Mouse (Mus musculus): ENCODE results near the gene Mrpl9.

Mrpl9 gene

DNA sequence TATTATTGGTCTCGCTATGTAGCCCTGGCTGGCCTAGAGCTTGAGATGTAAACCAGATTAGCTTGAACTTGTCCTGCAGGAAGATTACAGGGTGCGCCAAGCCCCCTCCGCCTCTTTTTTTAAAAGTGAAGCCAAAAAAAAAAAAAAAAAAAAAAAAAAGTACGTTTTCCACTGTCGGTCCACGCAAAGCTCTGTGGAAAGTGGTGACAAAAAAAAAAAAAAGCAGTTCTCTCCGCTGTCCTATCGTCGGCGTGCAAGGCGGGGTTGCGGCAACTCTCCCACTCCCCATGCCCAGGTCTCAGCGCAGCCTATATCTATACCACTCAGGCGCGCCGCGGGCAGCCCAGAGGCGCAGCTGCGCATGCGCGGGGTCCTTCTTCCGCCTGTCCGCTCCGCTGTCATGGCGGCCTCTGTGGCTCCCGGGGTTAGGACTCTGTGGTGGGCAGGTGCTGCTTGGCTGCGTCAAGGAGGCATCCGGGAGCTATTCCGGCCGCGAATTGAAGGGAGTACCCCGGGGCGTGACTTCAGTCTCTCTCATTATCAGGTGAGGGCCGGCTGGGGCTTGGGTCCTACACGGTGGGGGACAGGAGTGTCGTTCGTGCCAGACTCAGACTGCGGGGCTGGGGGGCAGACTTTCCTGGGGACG is at the start of gene Mrpl9:
Mrpl9 (plus strand) TSS at position 368 of the 646 bp plus-strand sequence.
- peak; percentile 91 to 94 for DNase-seq

DNA sequence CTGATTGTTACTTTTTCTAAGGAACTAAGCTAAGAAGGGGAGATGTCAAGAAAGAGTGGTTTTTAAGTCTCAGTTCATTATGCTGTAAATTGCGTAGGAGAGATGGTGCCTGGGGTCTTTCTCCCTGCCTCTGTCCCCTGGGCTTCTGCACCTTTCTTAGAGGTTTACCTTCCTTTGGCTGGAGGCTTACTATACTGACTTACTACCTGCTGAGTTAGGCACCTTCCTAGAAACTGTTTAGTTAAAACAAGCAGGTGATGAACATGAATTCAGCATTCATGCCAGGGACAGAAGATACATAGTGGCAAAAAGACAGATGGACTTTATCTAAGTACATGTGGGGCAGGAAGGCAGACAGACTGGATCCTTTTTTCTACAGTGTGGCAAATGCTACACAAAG is 46.8 kb upstream of the Mrpl9 start:
- DNase-seq = no peak

DNA sequence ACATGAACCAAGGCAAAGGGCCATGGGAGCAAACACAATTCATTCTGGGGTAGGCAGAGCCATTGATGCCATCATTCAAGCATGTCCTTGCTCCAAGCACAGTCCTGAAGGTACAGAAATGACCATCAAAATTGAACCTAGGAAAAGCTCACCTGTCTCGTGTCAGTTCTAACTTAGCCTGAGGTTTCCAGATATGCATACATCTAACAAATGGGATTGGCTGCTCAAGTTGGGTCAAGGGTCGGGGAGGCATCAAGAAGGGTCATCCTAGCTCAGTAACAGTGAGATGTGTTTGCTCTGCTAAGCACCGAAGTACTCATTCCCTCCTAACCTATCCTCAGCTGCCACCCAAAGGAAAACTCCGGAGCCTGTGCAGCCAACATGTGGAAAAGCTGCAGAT is 46.3 kb upstream of the Mrpl9 start:
- DNase-seq = no peak

DNA sequence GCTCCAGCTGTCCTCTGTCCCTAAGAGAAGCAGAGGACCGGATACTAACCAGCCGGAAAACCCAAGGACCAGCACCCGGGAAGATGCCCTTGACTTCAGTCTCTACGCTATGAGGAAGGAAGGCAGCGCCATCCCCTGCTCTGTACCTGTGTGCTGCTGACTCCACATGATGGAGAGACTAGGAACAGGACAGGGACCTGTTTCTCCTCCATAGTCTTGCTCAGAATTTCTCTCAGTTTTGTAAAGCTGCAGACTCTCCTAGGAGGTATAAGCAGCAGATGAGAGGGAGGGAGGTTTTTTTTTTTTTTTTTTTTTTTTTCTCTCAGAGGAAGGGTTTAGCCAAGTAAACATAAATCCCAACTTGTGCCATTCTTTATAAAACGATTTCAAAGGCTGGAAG is 44.9 kb upstream of the Mrpl9 start, which contains the start of gene Lingo4:
Lingo4 (plus strand) TSS at position 301 of the 400 bp plus-strand sequence.
- no peak for DNase-seq

DNA sequence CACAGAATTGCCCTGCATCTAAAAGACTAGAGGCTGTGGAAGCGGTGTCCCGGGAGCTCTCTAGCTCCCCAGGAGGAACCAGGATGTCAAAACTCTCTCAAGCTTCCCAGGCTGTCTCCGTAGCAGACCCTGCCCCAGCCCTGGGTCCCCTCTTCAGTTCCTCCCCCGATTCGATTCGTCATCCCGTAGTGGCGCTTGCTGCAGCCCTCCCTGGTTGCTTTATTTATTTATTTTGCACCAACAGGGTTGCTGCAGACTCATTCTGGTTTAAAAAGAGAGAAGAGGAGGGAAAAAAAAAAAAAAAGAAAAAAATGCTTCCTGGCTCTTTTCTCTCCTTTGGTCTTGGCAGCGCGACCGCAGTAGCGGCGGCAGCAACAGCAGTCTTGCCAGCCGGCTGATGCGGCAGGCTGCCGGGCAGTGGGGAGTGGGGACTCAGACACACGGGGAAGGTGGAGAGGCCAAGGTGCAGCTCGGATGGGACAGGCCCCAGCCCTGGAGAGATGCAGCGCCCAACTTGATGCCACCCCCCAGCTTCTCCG is 44.1 kb upstream of the Mrpl9 start:
- no peak for DNase-seq

DNA sequence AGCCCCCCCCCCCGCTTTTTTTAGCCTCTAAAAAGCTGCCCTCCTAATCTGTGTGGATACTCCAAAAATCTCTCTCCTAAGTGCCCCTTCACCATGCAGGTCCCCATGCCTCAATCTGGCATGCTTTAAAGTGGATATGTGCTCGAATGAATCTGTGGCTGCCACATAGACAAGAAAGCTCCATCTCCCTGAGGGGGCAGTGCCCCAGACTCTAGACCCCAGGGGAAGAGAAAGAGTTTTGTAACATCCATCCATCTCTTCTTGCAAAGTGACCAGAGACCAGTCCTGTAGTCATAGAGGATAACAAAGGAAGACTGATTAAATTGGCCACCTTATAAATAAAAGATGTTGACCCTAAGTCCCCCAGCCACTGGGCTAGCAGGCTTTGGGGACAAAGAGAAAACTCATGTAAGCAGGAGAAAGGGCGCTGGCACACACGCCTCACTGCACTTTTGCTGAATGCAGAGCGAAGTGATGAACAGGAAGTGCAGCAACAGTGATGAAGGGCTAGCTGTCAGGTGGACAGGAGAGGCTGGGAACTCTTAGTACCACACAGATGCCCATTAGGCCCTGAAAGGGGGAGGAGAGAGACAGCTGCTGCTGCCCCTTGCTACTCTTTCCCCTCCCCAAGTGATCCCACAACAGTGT is 43.3 kb upstream of the Mrpl9 start:
- no peak for DNase-seq

DNA sequence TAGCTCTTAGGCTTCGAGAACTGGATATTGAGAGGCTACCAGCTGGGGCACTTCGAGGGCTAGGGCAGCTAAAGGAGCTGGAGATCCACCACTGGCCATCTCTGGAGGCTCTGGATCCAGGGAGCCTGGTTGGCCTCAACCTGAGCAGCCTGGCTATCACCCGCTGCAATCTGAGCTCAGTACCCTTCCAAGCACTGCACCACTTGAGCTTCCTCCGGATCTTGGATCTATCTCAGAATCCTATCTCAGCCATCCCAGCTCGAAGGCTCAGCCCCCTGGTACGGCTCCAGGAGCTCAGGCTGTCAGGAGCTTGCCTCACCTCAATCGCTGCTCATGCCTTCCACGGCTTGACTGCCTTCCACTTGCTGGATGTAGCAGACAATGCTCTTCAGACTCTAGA is 40.7 kb upstream of the Mrpl9 start:
- no peak for DNase-seq

DNA sequence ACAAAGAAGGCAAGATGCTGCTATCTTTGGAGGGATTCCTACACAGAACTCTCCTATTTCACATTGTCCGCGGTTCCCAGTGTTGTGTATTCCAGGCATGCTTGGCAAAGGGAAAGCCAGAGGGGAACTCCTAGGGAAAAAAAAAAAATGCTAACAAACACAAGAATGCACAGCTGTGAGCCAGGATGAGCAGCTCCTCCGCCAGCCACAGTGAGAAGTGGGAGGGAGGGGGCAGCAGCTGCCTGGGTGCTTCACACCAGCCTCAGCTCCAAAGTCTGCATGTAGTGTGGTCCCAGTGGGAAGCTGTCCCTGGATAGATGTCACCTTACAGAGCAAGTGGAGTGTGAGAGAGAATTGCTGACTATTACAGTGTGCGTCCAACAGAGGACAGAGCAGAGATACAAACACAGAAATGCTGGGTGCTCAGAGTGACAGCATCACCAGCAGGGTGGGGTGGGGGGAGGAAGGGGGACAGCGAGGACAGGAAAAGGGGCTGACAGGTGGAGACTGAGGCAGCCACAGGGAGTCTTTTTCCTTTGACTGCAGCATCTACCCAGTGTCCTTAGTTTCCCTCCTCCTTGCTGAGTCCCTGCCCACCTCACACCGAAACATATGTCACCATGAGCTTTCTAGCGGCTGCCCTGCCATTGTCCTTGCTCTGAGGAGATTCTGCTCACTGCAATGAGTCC is 38.6 kb upstream of the Mrpl9 start:
- no peak for DNase-seq

DNA sequence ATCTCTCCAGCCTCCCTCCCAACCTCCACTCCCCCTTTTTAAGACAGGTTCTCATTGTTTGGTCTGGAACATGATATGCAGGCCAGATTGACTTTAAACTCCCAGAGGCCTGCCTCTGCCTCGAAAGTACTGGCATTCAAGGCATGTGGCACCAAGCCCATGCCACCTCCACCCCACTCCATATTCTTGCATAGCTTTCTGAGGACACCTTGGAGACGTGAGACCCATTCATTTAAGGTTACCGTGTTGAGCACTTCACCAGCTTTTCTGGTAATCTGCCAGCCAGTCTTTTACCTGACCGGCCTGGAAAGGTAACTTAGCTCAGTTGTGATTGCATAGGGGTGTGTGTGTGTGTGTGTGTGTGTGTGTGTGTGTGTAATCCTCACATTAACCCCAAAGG is 37.6 kb upstream of the Mrpl9 start:
- peak in 1 of 2 experiments; percentile 28 for DNase-seq

DNA sequence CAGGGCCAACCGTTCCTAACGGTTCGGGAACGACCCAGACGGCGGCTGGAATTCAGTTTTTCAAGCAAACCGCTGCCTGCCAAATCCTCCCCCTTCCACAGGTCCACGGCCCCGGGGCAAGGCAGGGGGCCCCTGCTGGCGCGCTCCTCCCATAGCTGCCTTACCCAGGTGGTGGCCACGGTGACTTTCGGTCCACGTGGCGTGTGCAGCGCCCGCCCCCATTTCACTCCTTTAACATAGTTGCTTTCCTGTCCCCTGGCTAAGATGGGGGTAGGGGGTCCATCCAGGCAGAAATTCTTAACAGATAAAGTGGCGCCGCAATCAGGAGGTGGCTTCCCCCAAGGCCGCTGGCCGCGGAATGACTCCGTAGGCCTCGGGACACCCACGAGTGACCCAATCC is 30.6 kb upstream of the Mrpl9 start:
- DNase-seq = no peak

DNA sequence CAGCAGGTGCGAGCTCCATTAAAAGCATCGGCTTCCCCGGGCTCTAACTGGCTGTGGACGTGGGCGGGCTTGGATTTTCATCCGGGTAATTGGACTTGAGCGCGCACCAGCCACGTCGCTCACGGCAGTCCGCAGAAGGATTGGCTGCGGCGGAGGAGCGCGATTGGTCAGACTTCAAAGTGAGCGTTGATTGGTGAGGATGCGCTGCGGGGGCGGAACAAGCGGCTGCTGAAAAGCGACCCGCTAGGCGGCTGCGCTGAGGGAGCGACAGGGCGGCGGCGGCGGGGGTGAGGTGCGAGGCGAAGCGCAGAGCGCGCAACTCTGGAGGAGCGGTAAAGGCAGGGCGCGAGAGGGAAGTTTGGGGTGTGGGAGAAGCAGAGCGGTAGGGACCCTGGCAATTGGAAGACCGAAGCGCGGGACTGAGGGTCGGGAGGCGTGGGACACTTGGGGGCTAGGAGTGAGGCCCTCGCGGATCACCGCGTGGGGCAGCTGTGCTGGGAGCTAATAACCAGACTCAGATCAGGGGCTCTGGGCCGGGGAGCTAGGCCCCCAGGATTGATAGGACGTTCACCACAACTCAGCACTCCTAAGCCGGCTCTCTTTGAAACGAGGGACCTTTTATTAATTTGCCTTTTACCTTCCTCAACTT is 30.0 kb upstream of the Mrpl9 start, which contains the start of gene Tdrkh:
Tdrkh (plus strand) TSS at position 243 of the 649 bp plus-strand sequence.
- peak; percentile 94 to 96 for DNase-seq

DNA sequence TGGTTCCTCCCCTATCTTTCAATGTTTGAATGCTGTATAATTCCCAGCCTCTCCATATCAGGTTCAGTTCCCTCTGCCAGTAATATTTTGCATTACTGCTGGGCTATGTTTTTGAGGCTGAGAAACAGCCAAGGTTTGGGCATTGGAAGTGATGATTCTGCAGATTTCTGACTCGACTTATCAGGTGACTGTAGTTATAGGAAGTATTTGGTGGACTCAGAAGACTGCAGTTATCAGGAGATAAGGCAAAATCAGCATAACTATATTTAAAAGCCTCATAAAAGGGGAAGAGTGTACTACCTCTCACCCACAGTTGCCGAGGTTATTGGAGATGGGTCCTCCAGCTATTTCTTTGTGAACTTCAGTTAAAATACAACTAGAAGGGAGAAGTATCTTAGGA is 12.1 kb upstream of the Mrpl9 start:
- no peak for DNase-seq

DNA sequence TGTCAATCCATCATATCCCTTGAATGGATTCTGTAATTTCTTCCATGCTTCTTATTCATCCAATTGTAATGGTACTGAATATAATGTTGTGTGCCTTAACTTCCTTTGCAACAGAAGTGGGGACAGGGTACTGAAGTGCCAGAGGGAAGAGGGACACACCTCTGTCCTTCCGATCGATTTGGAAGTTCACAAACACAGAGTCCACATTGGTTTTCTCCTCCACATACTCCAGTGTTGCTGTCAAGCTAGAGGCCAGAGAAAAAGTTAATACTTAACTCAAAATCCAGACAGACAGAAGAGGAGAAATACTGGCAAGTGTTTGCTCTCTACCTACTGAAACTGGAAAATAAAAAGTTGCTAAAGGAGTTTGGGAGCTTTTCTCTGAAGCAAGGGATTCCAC is 8.8 kb upstream of the Mrpl9 start:
- peak in 1 of 2 experiments; percentile 28 for DNase-seq

DNA sequence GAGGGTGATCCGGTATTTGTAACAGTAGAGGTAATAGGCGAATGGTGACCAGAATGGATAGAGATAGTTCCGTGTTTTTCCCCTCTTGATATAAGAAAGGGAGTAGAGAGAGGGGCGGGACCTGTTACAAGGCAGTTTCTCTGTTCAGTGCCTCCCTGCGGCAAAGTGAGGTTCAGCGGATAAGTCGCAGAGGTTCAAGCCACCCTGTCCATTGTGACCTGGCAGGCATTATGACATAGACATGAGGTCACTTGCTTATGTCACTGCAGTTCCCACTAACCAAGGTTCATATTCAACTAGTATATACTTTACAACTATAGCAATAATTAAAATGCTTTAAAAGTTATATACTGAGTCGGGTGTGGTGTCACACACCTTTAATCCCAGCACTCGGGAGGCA is 6.7 kb upstream of the Mrpl9 start:
- no peak for DNase-seq

DNA sequence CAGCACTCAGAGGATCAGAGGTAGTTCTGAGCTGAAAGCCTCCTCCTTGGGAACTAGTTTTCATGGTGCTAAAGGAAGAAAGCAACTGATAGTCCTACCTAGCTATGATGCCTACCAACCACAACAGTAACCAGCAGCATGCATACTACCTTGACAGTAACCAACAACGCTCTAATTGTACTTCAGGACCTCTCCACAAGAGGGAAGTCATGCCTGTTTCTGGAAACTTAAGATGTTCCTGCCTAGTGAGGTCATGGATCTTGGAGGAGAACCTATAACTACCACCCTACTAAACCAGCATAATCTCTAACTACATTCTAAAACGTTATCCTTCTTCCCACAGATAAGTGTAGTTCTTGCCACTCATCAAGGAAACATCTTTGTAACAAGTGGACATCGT is 1.9 kb upstream of the Mrpl9 start:
- DNase-seq = peak; percentile 15 to 19

DNA sequence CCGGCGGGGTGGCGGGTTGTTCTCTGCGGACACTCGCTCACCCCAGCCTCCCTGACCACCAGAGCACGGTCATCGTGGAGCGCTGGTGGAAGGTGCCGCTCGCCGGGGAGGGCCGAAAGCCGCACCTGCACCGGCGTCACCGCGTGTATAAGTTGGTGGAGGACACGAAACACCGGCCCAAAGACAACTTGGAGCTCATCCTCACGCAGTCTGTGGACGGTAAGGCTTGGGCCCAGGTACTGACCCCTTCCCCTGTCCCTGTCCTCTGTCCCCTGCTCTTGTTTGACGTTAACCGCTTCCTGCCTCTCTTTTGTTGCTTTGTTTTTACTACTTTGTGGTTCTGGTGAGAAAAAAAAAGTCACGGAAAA is 463 bp downstream of the Mrpl9 start, which contains the start of gene Oaz3:
Oaz3 (minus strand) TSS at position 319 of the 368 bp plus-strand sequence.
- no peak for DNase-seq

DNA sequence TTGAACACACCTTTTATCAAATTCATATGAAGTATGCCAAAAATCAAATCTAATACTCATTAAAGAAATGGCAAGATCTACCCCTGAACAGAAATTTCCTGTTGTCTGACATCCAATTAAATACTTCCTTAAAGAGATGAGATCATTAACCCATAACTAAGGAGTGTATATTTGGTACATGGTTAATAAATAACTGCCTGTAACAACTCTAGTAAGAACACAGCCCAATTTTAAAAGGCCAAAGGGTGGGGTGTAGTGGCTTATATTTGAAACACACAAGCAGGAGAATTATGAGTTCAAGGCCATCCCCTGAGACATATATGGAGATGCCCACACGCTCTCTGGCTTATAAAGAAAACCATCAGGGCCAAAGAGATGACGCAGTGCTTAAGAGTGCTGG is 6.3 kb downstream of the Mrpl9 start:
- no peak for DNase-seq

DNA sequence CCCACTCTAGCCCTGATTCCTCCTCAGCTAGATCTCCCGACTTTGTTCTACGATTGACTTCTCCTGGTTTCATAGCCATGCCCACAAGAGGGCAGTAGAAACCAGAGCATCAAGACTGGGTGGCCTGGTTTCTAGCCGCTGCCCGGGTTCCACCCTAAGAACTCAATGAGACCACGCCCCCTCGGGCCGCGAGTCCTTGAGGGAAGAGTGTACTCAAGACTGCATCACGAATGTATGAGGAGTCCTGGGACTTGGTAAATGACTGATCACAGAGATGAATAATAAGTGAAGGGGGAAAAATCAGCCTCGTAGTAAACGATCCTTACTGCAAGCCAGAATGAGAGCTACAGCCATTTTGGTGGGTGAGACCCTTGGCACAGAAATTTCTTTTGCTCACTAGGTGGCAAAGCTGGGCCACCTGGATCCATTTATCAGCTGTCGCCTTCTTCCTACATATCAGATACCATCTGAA is 13.4 kb downstream of the Mrpl9 start:
- DNase-seq = peak; percentile 71 to 79

DNA sequence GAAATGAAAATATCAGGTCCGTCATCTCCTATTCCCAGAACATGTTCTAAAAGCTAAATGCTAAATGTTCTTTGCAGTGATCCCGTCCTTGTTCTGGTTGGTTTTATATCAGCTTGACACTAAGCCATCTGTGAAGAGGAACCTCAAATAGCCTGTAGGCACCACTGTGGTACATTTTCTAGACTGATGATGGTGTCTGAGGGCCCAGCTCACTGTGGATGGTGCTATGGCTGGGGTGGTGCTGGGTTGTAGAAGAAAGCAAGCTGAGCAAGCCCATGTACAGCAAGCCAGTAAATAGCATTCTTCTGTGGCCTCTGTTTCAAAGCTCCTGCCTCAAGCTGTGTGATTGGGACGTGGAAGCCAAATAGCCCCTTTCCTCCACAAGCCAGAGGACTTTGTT is 13.9 kb downstream of the Mrpl9 start:
- no peak for DNase-seq

DNA sequence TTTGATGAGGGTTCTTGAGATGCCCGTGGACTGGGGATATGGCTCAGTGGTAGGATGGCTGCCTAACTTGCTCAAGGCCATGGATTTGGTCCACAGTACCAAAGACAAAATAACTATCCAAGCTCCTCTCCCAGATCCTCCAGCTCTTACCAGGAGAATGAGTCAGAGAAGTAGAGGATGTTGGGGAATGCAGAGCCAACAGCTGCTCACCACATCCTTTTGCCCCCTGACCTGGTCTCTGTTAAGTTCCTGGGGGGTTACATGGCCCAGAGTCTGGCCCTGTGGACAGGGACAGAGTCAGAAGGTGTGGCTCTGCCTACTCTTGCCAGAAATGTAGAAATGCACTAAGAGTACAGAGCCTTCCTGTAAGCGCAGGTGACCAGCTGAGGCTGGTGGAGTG is 16.7 kb downstream of the Mrpl9 start:
- DNase-seq = no peak

DNA sequence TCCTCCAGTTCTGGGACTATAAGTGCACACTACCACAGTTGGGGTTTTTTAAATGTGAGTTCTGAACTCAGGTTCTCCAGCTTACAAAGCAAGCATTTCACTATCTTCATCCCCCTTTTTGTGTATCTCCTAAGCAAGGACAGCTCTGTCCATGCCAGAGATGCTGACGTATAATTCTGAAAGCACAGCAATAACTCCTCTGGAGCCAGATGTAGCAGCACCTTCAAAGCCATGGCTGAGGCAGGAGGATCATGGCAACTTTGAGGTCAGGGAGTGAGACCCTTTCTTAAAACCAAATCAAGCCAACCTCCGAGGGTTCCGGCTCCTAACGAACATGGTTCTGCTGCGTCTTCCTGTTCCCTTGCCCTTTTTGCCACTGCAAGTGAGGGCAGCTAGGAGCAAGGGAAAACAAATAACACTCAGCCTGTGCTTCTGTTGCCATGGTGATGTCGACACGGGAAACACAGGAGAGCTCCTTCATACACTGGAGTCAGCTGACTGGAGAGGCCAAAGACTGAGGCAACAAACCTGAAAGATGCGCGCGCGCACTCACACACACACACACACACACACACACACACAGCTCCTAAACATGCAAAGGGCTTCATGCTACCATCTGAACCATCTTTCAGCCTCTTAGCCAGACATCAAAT is 20.9 kb downstream of the Mrpl9 start:
- DNase-seq = no peak

DNA sequence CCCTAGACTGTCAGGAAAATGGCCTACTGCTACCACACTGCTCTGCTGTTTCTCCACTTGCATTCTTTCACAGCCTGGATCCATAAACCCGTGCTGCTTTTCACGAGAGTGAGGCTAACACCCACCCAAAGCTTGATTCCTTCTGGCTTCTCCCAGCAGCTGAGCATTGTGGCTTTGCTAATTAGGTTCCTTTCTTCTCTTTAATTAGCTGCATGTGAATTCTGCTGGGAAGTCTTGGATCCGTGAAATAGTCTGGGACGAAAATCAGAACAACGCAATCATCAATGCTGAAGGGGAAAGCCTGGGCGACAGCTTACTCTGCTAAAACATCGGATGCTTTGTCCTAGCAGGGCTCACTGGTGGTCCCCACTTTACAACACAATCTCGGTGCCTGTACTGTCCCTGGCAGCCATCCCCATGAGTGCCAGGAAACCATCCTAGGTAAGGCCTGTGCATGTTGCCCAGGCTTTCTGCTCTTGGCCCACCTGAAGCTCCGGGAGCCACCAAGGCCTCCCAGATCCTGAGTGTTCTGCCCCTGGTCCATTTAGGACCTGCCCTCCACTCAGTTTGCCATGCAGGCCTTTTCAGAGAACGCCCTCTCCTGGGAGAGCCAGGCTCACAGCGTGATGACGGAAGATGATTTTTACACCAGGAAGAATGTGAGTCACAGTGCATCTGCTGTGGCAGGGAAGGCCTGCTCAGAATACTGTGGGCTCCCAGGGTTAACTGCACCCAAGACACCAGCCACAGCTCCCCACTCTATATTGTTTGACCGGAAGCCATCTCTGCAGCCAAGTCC is 22.7 kb downstream of the Mrpl9 start:
- DNase-seq = no peak

All from kidney, adult 8-10 months (tissue).